Mouse (Mus musculus): Measurements from ENCODE around the gene Apex1. TPM values are rescaled to one million over a fixed set of nuclear protein-coding genes. Genes with fewer than 3 reads are reported as not detected.

The Apex1 gene
- 179 and 204 TPM in 2 replicates for polyA plus RNA-seq (2015; fragmentation: Nextera tagmentation; extraction: Ambion mirVana)

- Histone ChIP-seq H3K9ac (peak within 1 kb of the TSS; percentile 76), H3K27ac (peak within 1 kb of the TSS; percentile 95), H3K27me3 (replicated peaks) (no peaks in the 10 kb centered on the region), H3K4me2 (peak within 1 kb of the TSS; percentile 80), H3K36me3 (peaks cover 16% of the 10 kb centered on the region), H3K4me1 (peaks cover 8% of the 10 kb centered on the region; the same call in 1 of the 2 replicates), H3K4me3 (replicated peaks) (peak within 1 kb of the TSS; percentile 84), H3K9me3 (no peaks in the 10 kb centered on the region)
- WGBS: under 1% methylated on average over 57 of the region's 57 CpGs
- ATAC-seq (ENCODE audit: insufficient read depth, low FRiP score, low read depth): peak; percentile 96
Measured at GRCm38 (mm10) chr14:50924281-50925064, at the start of gene Apex1, which contains the start of gene Osgep. Gene Apex1 (plus strand): TSS chr14:50924968. Gene Osgep (minus strand): TSS chr14:50924893.

- H3K27ac ChIP-seq: no peak overlapping the region
- H3K27me3 ChIP-seq (replicated peaks): no peaks in the 10 kb centered on the region
- ATAC-seq (ENCODE audit: insufficient read depth, low FRiP score, low read depth): no peak
- H3K9me3 ChIP-seq: no peaks in the 10 kb centered on the region
- no peak overlapping the region for H3K4me3 ChIP-seq (replicated peaks)
- 0 out of 2 replicates have a peak, but pooled peaks cover 4% of the 10 kb centered on the region for H3K4me1 ChIP-seq
- H3K4me2 ChIP-seq: no peak overlapping the region
- 86% methylated on average over 3 of the region's 3 CpGs for WGBS
- H3K36me3 ChIP-seq: no peaks in the 10 kb centered on the region
- H3K9ac ChIP-seq: no peak overlapping the region
Measured at GRCm38 (mm10) chr14:50875175-50875574, 49.6 kb upstream of the Apex1 start.

- no peak overlapping the region for H3K9ac ChIP-seq
- H3K4me3 ChIP-seq (replicated peaks): no peak overlapping the region
- H3K4me1 ChIP-seq: 0 out of 2 replicates have a peak, but pooled peaks cover 2% of the 10 kb centered on the region
- H3K36me3 ChIP-seq: no peaks in the 10 kb centered on the region
- no peak for ATAC-seq (ENCODE audit: insufficient read depth, low FRiP score, low read depth)
- H3K9me3 ChIP-seq: no peaks in the 10 kb centered on the region
- H3K27ac ChIP-seq: no peak overlapping the region
- 75% methylated on average over 6 of the region's 6 CpGs for WGBS
- no peaks in the 10 kb centered on the region for H3K27me3 ChIP-seq (replicated peaks)
- H3K4me2 ChIP-seq: no peak overlapping the region
Measured at GRCm38 (mm10) chr14:50875591-50876230, 49.1 kb upstream of the Apex1 start.

DNA sequence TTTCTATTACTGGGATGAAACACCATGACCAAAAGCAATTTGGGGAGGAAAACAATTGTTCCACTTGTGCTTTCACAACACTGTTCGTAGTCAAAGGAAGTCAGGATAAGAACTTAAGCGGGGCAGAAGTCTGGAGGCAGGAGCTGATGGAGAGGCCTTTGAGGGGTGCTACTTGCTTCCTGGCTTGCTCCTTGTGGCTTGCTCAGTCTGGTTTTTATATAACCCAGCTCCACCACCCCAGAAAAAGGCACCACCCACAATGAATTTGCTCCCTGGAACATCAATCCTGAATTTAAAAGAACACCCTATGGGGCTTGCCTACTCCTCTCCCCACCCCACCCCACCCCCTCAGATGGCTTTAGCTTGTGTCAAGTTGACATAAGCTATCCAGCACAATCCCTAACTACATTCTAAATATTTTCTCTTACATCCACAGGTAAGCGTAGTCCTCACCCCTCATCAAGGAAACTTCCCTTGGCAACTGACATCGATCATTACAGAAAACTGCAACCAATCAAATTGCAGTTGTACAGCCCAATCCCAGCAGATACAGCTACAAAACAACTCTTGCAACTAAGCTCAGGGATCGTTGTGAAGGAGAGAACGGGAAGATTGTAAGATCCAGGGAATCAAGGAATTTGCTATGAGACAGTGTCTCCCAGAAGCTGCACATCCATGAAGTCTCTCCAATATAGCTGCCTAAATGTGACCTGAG, 48.4 kb upstream of the Apex1 start:
- Histone ChIP-seq H3K4me2 (no peak overlapping the region), H3K9me3 (no peaks in the 10 kb centered on the region), H3K4me1 (no peaks in the 10 kb centered on the region), H3K4me3 (replicated peaks) (no peak overlapping the region), H3K36me3 (no peaks in the 10 kb centered on the region), H3K9ac (no peak overlapping the region), H3K27ac (no peak overlapping the region), H3K27me3 (replicated peaks) (no peaks in the 10 kb centered on the region)
- no peak for ATAC-seq (ENCODE audit: insufficient read depth, low FRiP score, low read depth)
- 81% methylated on average over 6 of the region's 6 CpGs for WGBS

DNA sequence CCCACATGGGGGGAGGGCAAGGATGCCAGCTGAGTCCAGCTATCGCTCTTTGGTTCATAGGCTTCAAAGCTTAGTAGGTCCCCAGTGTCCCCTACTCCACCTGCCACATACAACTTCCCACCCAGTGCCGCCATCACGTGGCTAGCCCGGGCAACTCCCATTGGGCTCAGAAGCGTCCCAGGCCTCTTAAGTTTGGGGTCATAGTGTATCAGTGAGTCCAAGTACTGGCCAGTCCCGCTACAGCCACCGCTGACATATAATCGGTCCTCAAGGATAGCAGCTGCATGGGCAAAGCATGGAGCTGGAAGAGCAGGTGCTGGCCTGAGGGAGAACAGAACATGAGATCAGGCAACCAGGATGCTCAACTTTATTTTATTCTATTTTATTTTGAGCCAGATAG, 33.1 kb upstream of the Apex1 start:
- WGBS: 90% methylated on average over 8 of the region's 8 CpGs
- H3K9ac ChIP-seq: no peak overlapping the region
- 0 out of 2 replicates have a peak, but pooled peaks have one; percentile 31 for ATAC-seq (ENCODE audit: insufficient read depth, low FRiP score, low read depth)
- no peak overlapping the region for H3K4me3 ChIP-seq (replicated peaks)
- no peak overlapping the region for H3K27ac ChIP-seq
- H3K4me1 ChIP-seq: peaks cover 11% of the 10 kb centered on the region; the same call in 1 of the 2 replicates
- H3K9me3 ChIP-seq: no peaks in the 10 kb centered on the region
- no peaks in the 10 kb centered on the region for H3K36me3 ChIP-seq
- H3K4me2 ChIP-seq: no peak overlapping the region
- H3K27me3 ChIP-seq (replicated peaks): 0 out of 2 replicates have a peak, but pooled peaks cover under 1% of the 10 kb centered on the region

DNA sequence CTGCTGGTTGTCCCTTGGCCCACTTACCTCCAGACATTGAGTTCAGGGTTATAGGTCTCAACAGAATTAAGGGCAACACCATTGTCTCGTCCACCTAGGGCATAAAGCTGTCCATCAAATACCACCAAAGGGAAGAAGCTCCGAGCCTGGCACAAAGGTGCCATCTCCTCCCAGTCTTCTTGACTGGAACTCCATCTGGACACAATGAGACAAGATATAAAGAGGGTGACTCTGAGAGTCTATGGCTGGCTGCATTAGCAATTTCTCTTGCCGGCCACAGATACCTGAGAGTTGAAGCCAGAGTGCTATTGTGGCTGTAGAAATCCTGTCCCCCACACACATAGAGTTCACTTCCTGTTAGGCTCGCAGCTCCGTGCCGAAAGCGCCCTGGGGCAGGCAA, 32.7 kb upstream of the Apex1 start:
- WGBS: 79% methylated on average over 7 of the region's 7 CpGs
- H3K4me2 ChIP-seq: no peak overlapping the region

GRCm38 (mm10) chr14:50892541-50893459, 32.0 kb upstream of the Apex1 start:
- Histone ChIP-seq H3K9me3 (no peaks in the 10 kb centered on the region), H3K27ac (no peak overlapping the region), H3K4me3 (replicated peaks) (no peak overlapping the region), H3K27me3 (replicated peaks) (0 out of 2 replicates have a peak, but pooled peaks cover 3% of the 10 kb centered on the region), H3K9ac (no peak overlapping the region), H3K4me2 (no peak overlapping the region), H3K36me3 (no peaks in the 10 kb centered on the region), H3K4me1 (peaks cover 13% of the 10 kb centered on the region; the same call in 1 of the 2 replicates)
- 78% methylated on average over 22 of the region's 22 CpGs for WGBS
- ATAC-seq (ENCODE audit: insufficient read depth, low FRiP score, low read depth): peak; percentile 14; the same call in 1 of the 2 replicates

More for the DNA sequence above, 32.7 kb upstream of the Apex1 start:
- H3K27me3 ChIP-seq (replicated peaks): 0 out of 2 replicates have a peak, but pooled peaks cover 3% of the 10 kb centered on the region
- no peak overlapping the region for H3K27ac ChIP-seq
- peaks cover 13% of the 10 kb centered on the region; the same call in 1 of the 2 replicates for H3K4me1 ChIP-seq
- ATAC-seq (ENCODE audit: insufficient read depth, low FRiP score, low read depth): no peak
- H3K9me3 ChIP-seq: no peaks in the 10 kb centered on the region
- no peak overlapping the region for H3K4me3 ChIP-seq (replicated peaks)
- H3K36me3 ChIP-seq: no peaks in the 10 kb centered on the region
- no peak overlapping the region for H3K9ac ChIP-seq

GRCm38 (mm10) chr14:50895407-50895806, 29.4 kb upstream of the Apex1 start:
- Histone ChIP-seq H3K4me1 (peaks cover 13% of the 10 kb centered on the region; the same call in 1 of the 2 replicates), H3K4me3 (replicated peaks) (no peak overlapping the region), H3K4me2 (no peak overlapping the region), H3K36me3 (no peaks in the 10 kb centered on the region), H3K27me3 (replicated peaks) (0 out of 2 replicates have a peak, but pooled peaks cover 3% of the 10 kb centered on the region), H3K9me3 (no peaks in the 10 kb centered on the region), H3K27ac (no peak overlapping the region), H3K9ac (no peak overlapping the region)
- ATAC-seq (ENCODE audit: insufficient read depth, low FRiP score, low read depth): no peak

DNA sequence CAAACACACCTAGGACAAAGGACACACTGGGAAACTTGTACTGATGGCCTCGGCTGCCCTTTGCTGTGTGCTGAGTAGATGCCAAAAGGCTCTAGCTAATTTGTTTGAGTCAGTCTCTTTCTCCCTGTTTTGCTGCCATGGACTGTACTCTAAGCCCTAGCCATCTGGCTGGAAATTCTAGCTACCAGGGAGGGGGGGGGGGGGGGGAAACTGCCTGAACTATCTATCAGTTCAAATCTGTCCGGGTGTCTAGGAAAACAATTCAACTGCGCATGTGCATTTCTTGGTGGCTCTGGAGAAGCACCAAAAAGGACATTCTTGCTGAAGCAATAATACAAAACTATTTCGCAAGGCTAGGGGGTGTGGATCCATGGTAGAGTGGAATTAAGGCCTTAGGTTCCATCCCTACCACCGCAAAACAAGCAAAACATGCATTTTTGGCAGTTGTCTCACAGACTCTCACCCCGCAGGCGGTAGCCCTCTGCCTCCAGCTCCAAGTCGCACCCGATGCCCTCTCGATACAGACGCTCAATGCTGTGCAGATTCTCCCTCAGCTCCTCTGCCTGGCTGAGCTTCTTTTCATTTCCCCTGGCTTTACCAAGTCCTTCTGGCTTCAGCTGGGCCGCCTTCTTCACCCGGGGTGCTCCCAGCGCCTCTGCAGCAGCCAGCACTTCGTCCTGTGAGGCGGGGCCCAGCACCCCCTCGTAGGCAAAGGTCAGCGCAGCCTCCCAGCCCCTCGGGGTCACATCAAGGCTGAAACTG, 28.6 kb upstream of the Apex1 start:
- peaks cover 13% of the 10 kb centered on the region; the same call in 1 of the 2 replicates for H3K4me1 ChIP-seq
- H3K9ac ChIP-seq: peak overlapping the region; percentile 31
- peak; percentile 14; the same call in 1 of the 2 replicates for ATAC-seq (ENCODE audit: insufficient read depth, low FRiP score, low read depth)
- H3K4me3 ChIP-seq (replicated peaks): peak overlapping the region; percentile 37
- 0 out of 2 replicates have a peak, but pooled peaks cover 3% of the 10 kb centered on the region for H3K27me3 ChIP-seq (replicated peaks)
- H3K9me3 ChIP-seq: no peaks in the 10 kb centered on the region
- 12% methylated on average over 19 of the region's 19 CpGs for WGBS
- H3K27ac ChIP-seq: no peak overlapping the region
- peak overlapping the region; percentile 79 for H3K4me2 ChIP-seq
- H3K36me3 ChIP-seq: no peaks in the 10 kb centered on the region

- no peaks in the 10 kb centered on the region for H3K9me3 ChIP-seq
- no peaks in the 10 kb centered on the region for H3K36me3 ChIP-seq
- peak overlapping the region; percentile 37 for H3K4me3 ChIP-seq (replicated peaks)
- 0 out of 2 replicates have a peak, but pooled peaks cover 3% of the 10 kb centered on the region for H3K27me3 ChIP-seq (replicated peaks)
- no peak overlapping the region for H3K27ac ChIP-seq
- H3K4me2 ChIP-seq: peak overlapping the region; percentile 79
- peak overlapping the region; percentile 31 for H3K9ac ChIP-seq
- peaks cover 13% of the 10 kb centered on the region; the same call in 1 of the 2 replicates for H3K4me1 ChIP-seq
- 20% methylated on average over 23 of the region's 23 CpGs for WGBS
- ATAC-seq (ENCODE audit: insufficient read depth, low FRiP score, low read depth): no peak
Measured at GRCm38 (mm10) chr14:50896747-50897373, 27.9 kb upstream of the Apex1 start.
